Mouse (Mus musculus) liver, embryonic 14.5 days (tissue): ENCODE measurements around the gene Bcl11b.

Experiments used
- CTCF ChIP-seq: IDR thresholded peaks from 2 replicates; pipeline ENCODE4 v1.5.1; 2016; ENCODE audit warnings: antibody characterized with exemption, low read depth, control low read depth
- EP300 ChIP-seq: IDR thresholded peaks from 2 replicates; pipeline ENCODE4 v1.6.1; 2016; ENCODE audit warnings: antibody characterized with exemption, low read depth

GRCm38 (mm10) chr12:107890326-107890725, 113.1 kb downstream of the Bcl11b start:
- no peak for TF ChIP-seq CTCF
- no peak for TF ChIP-seq EP300
